Mouse (Mus musculus) intestine, postnatal 0 days (tissue): ENCODE data around the gene Mast4. TPM values are rescaled to one million over a fixed set of nuclear protein-coding genes. Genes with fewer than 3 reads are reported as not detected.

ENCODE experiments used
- ATAC-seq: fragments of 200-750 bp; cut with Nextera tagmentation; 2 replicates; pipeline ENCODE4 v1.8.0; 2017; ENCODE audit warnings: mild to moderate bottlenecking, moderate TSS enrichment, moderate library complexity
- H3K27ac ChIP-seq: fragments of 300-500 bp; sonication (generic); 2 replicates; pipeline ENCODE4 v1.5.1; 2014; ENCODE audit warnings: mild to moderate bottlenecking, low read depth, low read length, moderate library complexity
- H3K27me3 ChIP-seq: fragments of 300-500 bp; sonication (generic); replicated peaks from 2 replicates; pipeline ENCODE4 v1.6.1; 2014; ENCODE audit warnings: low read length, mixed read lengths; ENCODE audit not compliant: control insufficient read depth, insufficient read depth
- H3K36me3 ChIP-seq: fragments of 300-500 bp; sonication (generic); 2 replicates; pipeline ENCODE4 v1.6.1; 2014; ENCODE audit warnings: mild to moderate bottlenecking, moderate library complexity; ENCODE audit not compliant: control insufficient read depth, insufficient read depth
- H3K4me1 ChIP-seq: fragments of 300-500 bp; sonication (generic); replicated peaks from 2 replicates; pipeline ENCODE4 v1.6.1; 2014; ENCODE audit warnings: antibody characterized with exemption, low read length, mixed read lengths; ENCODE audit not compliant: control insufficient read depth, insufficient read depth
- H3K4me2 ChIP-seq: fragments of 300-500 bp; sonication (generic); replicated peaks from 2 replicates; pipeline ENCODE4 v1.6.1; 2014; ENCODE audit warnings: low read depth, mild to moderate bottlenecking, moderate library complexity
- H3K4me3 ChIP-seq: fragments of 300-500 bp; sonication (generic); 2 replicates; pipeline ENCODE4 v1.5.1; 2014; ENCODE audit warnings: low read depth, low read length
- H3K9ac ChIP-seq: fragments of 300-500 bp; sonication (generic); 2 replicates; pipeline ENCODE4 v1.6.1; 2014; ENCODE audit warnings: mild to moderate bottlenecking, low read depth, low read length
- H3K9me3 ChIP-seq: fragments of 300-500 bp; sonication (generic); 2 replicates; pipeline ENCODE4 v1.6.1; 2016; ENCODE audit warnings: mixed run types; ENCODE audit not compliant: control insufficient read depth
- CTCF ChIP-seq: sonication (generic); IDR thresholded peaks from 2 replicates; pipeline ENCODE4 v1.5.1; 2016; ENCODE audit warnings: low read depth, mild to moderate bottlenecking, control low read depth, antibody characterized with exemption, moderate library complexity
- WGBS: fragments of 180-500 bp; shearing (Covaris S2); extraction: QIAGEN DNeasy Blood & Tissue Kit; methylation state at CpG from one replicate; pipeline ENCODE4 v1.1.7; 2014; 5-methylcytosine and 5-hydroxymethylcytosine counted together
- polyA plus RNA-seq: library from polyadenylated mRNA; unstranded; fragments of >200 nt; fragmentation: Nextera tagmentation; extraction: Ambion mirVana; gene quantifications from 2 replicates; pipeline ENCODE4 v1.2.1, GENCODE M21; 2015

Gene Mast4
- polyA plus RNA-seq, 1 experiment from 2014 or later: 6.1 TPM

DNA sequence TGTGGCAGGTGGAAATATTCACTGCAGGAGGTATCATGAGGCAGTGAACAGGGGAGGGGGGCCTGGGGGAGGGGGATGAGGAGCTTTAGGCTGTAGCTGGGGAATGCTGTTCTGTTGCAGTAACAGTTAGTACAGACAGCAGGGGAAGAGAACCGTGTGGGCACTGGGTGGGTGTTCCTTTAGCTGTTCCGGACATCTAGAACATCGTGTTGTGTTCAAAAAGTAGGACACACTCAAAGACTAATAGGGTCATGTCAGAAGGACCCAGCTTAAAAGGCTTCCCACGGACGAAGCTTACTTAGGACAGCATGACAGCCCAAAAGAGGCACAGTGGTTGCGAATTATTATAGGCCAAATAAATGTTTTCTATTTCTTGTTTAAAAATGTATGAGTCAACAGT, 393.8 kb downstream of the Mast4 start:
- no peaks in the 10 kb centered on the region for H3K36me3 ChIP-seq

DNA sequence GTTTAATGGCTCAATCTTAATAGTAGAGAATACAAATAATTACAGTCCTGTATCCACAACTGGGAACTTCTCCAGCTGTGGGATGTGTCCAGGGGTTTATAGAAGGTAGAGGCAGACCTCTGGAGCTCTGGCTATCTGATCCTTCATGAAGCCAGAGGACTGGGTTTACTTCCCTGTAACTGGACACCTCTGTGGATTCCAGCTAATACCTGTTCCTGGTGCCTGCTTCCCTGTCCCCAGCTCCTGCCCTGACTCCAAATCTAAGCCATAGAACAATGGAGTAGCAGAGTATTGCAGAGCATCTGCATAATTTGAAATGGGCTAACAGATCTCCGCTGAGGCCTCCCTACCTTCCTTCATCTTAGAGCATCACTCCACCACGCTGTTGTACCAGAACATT, 398.1 kb downstream of the Mast4 start:
- H3K9me3 ChIP-seq: no peaks in the 10 kb centered on the region
- no peaks in the 10 kb centered on the region for H3K36me3 ChIP-seq
- ATAC-seq: no peak
- H3K27me3 ChIP-seq: no peaks in the 10 kb centered on the region
- no peak overlapping the region for H3K27ac ChIP-seq
- TF ChIP-seq CTCF: no peak
- 91% methylated on average over 2 of the region's 2 CpGs for WGBS
- no peaks in the 10 kb centered on the region for H3K4me1 ChIP-seq
- H3K9ac ChIP-seq: no peak overlapping the region
- H3K4me3 ChIP-seq: no peak overlapping the region
- H3K4me2 ChIP-seq: no peak overlapping the region

More for the DNA sequence above, 393.8 kb downstream of the Mast4 start:
- Histone ChIP-seq H3K4me2 (no peak overlapping the region), H3K27me3 (no peaks in the 10 kb centered on the region), H3K4me3 (no peak overlapping the region), H3K9me3 (no peaks in the 10 kb centered on the region), H3K9ac (no peak overlapping the region), H3K27ac (no peak overlapping the region), H3K4me1 (no peaks in the 10 kb centered on the region)
- no peak for TF ChIP-seq CTCF
- WGBS: 86% methylated on average over 6 of the region's 6 CpGs
- no peak for ATAC-seq

DNA sequence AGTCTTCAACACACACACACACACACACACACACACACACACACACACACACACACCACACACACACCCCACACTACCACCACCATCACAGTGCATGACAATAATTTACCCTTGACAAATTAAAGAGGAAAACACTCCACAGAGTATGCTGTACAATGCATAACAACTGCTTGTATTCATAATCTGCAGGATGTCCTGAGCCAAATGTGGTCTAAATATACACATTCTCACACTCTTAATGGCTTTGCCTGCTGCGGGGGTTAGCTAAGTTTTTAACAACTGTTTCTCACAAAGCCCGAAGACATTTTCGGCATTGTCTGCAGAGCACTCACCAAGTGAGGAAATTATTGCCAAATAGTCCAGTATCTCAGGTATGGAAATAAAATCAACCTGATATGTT, 398.5 kb downstream of the Mast4 start:
- H3K4me3 ChIP-seq: no peak overlapping the region
- H3K36me3 ChIP-seq: no peaks in the 10 kb centered on the region
- no peak for ATAC-seq
- 55% methylated on average over 3 of the region's 3 CpGs for WGBS
- no peak overlapping the region for H3K27ac ChIP-seq
- no peak for TF ChIP-seq CTCF
- no peaks in the 10 kb centered on the region for H3K9me3 ChIP-seq
- H3K27me3 ChIP-seq: no peaks in the 10 kb centered on the region
- H3K4me2 ChIP-seq: no peak overlapping the region
- no peak overlapping the region for H3K9ac ChIP-seq
- no peaks in the 10 kb centered on the region for H3K4me1 ChIP-seq

DNA sequence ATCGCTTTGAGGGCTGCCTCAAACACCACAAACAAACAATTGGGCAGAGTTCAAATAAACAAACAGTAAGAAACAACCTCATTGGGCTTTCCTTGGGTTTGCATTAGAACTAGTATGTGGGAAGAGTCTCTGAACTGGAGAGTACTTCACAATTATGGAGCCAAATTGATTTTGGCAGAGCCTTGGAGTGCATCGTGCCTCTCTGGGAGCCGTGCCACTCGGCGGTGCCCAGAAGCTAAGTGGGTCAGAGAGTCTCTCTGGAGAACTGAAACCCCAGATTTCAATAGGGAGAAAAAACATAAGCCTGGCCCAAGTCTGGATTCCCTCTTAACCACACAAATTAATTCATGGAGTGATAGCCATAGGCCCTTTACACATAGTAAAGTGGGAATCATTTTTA, 400.6 kb downstream of the Mast4 start:
- 82% methylated on average over 5 of the region's 5 CpGs for WGBS
- H3K27me3 ChIP-seq: no peaks in the 10 kb centered on the region
- H3K9ac ChIP-seq: no peak overlapping the region
- no peaks in the 10 kb centered on the region for H3K4me1 ChIP-seq
- H3K4me3 ChIP-seq: no peak overlapping the region
- no peak overlapping the region for H3K4me2 ChIP-seq
- no peaks in the 10 kb centered on the region for H3K9me3 ChIP-seq
- no peak for TF ChIP-seq CTCF
- no peak overlapping the region for H3K27ac ChIP-seq
- no peaks in the 10 kb centered on the region for H3K36me3 ChIP-seq
- ATAC-seq: no peak

DNA sequence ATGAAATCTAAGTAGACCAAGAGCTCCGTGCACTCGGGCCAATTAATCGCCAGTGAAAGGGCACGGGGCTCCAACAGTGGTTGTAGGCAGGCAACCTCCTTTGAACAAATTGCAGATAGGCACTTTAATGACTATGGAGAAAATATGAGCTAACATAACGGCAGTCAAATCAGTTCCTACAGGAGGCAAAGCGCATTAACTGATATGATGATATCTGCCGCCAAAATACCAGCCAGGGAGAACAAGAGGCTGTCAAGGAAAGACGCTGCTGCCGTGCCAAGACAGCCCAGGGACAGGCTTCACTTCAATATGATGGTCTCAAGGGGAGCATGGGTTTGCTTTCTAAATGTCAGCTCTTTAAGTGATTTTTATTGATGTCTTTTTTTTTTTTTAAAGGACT, 401.9 kb downstream of the Mast4 start:
- H3K4me3 ChIP-seq: no peak overlapping the region
- no peak overlapping the region for H3K4me2 ChIP-seq
- no peak overlapping the region for H3K27ac ChIP-seq
- no peak for ATAC-seq
- no peak overlapping the region for H3K9ac ChIP-seq
- TF ChIP-seq CTCF: no peak
- H3K4me1 ChIP-seq: no peaks in the 10 kb centered on the region
- WGBS: 75% methylated on average over 9 of the region's 9 CpGs
- no peaks in the 10 kb centered on the region for H3K36me3 ChIP-seq
- no peaks in the 10 kb centered on the region for H3K9me3 ChIP-seq
- no peaks in the 10 kb centered on the region for H3K27me3 ChIP-seq

DNA sequence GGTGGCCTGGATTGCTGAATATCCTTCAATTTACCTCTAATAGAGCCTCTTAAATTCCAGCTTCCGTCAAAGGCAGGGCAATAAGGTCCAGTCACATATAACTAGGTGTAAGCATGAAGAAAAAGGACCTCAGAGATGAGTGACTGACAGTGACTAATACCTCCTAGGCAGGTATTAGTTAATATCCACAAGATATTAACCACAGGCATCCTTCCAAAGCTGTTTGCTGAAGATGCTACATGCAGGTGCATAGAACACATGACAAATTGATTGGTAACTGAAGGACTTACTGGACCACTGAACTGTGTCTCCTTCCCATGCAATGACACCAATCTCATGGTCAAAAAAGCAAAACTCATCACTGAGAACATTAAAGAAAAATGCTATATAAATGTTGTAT, 402.3 kb downstream of the Mast4 start:
- Histone ChIP-seq H3K9me3 (no peaks in the 10 kb centered on the region), H3K4me1 (no peaks in the 10 kb centered on the region), H3K4me3 (no peak overlapping the region), H3K27me3 (no peaks in the 10 kb centered on the region), H3K4me2 (no peak overlapping the region), H3K27ac (no peak overlapping the region), H3K9ac (no peak overlapping the region), H3K36me3 (no peaks in the 10 kb centered on the region)
- TF ChIP-seq CTCF: no peak
- WGBS: 88% methylated on average over 1 of the region's 1 CpGs
- no peak for ATAC-seq
